ENCODE assay signal across 12 mouse cellular contexts in genomic region chr5:103360775-103361247, GRCm38 (mm10).
DNase-seq lines count a peak whose midpoint lies in the region; ATAC-seq and TF ChIP-seq lines count a peak whose summit lies in the region.
"Had no signal": no experiment of that assay in that cellular context is flagged by ENCODE, and none has a peak within 500 bp of the region (broad histone marks: within the 10 kb centered on the region; RNA-seq: fewer than 3 reads in every experiment).

No protein-coding gene starts in this region.

- H3K36me3 ChIP-seq in kidney, embryonic 16.5 days (ENCODE audit: insufficient read depth, low read length) = no peaks in the 10 kb centered on the region
- no peaks in the 10 kb centered on the region for H3K36me3 ChIP-seq in hindbrain, postnatal 0 days (ENCODE audit: insufficient read depth, low read length)
- H3K36me3 ChIP-seq: hindbrain, embryonic 15.5 days; limb, embryonic 10.5 days had no signal

- H3K4me3 ChIP-seq in kidney, embryonic 16.5 days (ENCODE audit: low read length) = no peak overlapping the region
- H3K4me3 ChIP-seq in hindbrain, postnatal 0 days (ENCODE audit: low read length) = no peak overlapping the region
- H3K4me3 ChIP-seq: heart, adult 2 months; hindbrain, embryonic 15.5 days; limb, embryonic 10.5 days had no signal

- no peak overlapping the region for H3K27ac ChIP-seq in kidney, embryonic 16.5 days (ENCODE audit: low read length)
- H3K27ac ChIP-seq in hindbrain, postnatal 0 days = no peak overlapping the region
- H3K27ac ChIP-seq: heart, adult 2 months; hindbrain, embryonic 15.5 days; limb, embryonic 10.5 days had no signal

- H3K9ac ChIP-seq in kidney, embryonic 16.5 days (replicated peaks; ENCODE audit: low read length) = no peak overlapping the region
- H3K9ac ChIP-seq in hindbrain, postnatal 0 days (replicated peaks; ENCODE audit: low read length) = no peak overlapping the region
- H3K9ac ChIP-seq: hindbrain, embryonic 15.5 days had no signal

- peaks cover 25% of the 10 kb centered on the region for H3K4me1 ChIP-seq in kidney, embryonic 16.5 days (ENCODE audit: insufficient read depth, low read length)
- H3K4me1 ChIP-seq in hindbrain, postnatal 0 days (ENCODE audit: insufficient read depth, low read length) = no peaks in the 10 kb centered on the region
- H3K4me1 ChIP-seq: hindbrain, embryonic 15.5 days; limb, embryonic 10.5 days had no signal

- ATAC-seq in kidney, embryonic 16.5 days (ENCODE audit: low FRiP score, low TSS enrichment) = no peak
- peak; percentile 47 for ATAC-seq in megakaryocyte, adult 5-6 weeks (ENCODE audit: poor library complexity, severe bottlenecking)
- ATAC-seq in hindbrain, postnatal 0 days = no peak

- no peaks in the 10 kb centered on the region for H3K27me3 ChIP-seq in kidney, embryonic 16.5 days (ENCODE audit: insufficient read depth, low read length)
- H3K27me3 ChIP-seq in hindbrain, postnatal 0 days (ENCODE audit: insufficient read depth, low read length) = no peaks in the 10 kb centered on the region
- H3K27me3 ChIP-seq: hindbrain, embryonic 15.5 days had no signal

- no peak for DNase-seq in kidney, adult 18-20 months
- DNase-seq in induced T-regulatory cell, adult 2 months (ENCODE audit: low read depth) = peak; percentile 77
- DNase-seq in thymus, postnatal 36 days = peak; percentile 54 to 73
- no peak for DNase-seq in hindbrain, postnatal 0 days (ENCODE audit: low spot score)
- DNase-seq in layer of hippocampus, postnatal 25 days (ENCODE audit: extremely low spot score in 1 of 2, low spot score in 1 of 2) = no peak
- DNase-seq in cerebellum, postnatal 36 days = no peak
- DNase-seq: cerebellum, postnatal 10 days; heart, adult 2 months had no signal

- 0 out of 2 replicates have a peak overlapping the region, but pooled peaks have one; percentile 13 for H3K4me2 ChIP-seq in kidney, embryonic 16.5 days (replicated peaks; ENCODE audit: low read depth, low read length)
- no peak overlapping the region for H3K4me2 ChIP-seq in hindbrain, postnatal 0 days (ENCODE audit: low read depth, low read length)
- H3K4me2 ChIP-seq: hindbrain, embryonic 15.5 days had no signal

- TF ChIP-seq CTCF in hindbrain, postnatal 0 days (IDR thresholded peaks at IDR 0.05; ENCODE audit: low read depth) = no peak

- H3K9me3 ChIP-seq in kidney, embryonic 16.5 days (ENCODE audit: low read length) = no peaks in the 10 kb centered on the region; the same call in 1 of the 2 replicates
- no peaks in the 10 kb centered on the region for H3K9me3 ChIP-seq in hindbrain, postnatal 0 days (ENCODE audit: low read length)
- H3K9me3 ChIP-seq: hindbrain, embryonic 15.5 days; limb, embryonic 10.5 days had no signal

- 47% methylated on average over 13 of the region's 13 CpGs for WGBS in kidney, embryonic 16.5 days
- WGBS in hindbrain, postnatal 0 days = 84% methylated on average over 13 of the region's 13 CpGs

Comparison
In these comparisons a context has a peak if more than half of its experiments do, and no peak if none do; other contexts are left out.
1. DNase-seq: peak in induced T-regulatory cell, adult 2 months (single experiment) and thymus, postnatal 36 days (2 of 2); none in kidney, adult 18-20 months (single experiment), hindbrain, postnatal 0 days (single experiment), layer of hippocampus, postnatal 25 days (0 of 2) and cerebellum, postnatal 36 days (0 of 2).